Mouse (Mus musculus): ENCODE measurements at regions not wholly inside any gene's neighbourhood (a gene's known extent, or its start where the extent isn't known, plus 50 kb on each side); places are given as distances from the start of the nearest gene placed in this dataset.

DNA sequence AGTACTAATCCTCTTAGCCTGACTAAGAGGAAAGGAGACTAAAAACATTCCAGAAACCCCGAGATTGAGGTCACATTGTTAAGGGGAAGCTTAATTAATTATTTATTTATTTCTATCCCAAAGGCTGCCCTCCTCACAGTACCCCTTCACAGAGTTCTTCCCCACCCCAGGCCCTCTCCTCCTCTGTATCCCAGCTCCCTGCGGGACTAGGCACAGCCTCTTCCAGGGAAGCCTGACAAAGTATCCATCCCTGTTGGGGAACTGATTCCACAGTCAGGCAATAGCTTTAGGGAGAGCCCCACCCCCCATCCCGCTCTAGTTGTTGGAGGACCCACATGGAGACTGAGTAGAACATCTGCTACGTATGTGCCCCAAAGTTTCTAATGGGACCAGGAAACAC, 254.6 kb downstream of the Atp23 start:
- ATAC-seq (ENCODE audit: poor library complexity, severe bottlenecking): no peak

DNA sequence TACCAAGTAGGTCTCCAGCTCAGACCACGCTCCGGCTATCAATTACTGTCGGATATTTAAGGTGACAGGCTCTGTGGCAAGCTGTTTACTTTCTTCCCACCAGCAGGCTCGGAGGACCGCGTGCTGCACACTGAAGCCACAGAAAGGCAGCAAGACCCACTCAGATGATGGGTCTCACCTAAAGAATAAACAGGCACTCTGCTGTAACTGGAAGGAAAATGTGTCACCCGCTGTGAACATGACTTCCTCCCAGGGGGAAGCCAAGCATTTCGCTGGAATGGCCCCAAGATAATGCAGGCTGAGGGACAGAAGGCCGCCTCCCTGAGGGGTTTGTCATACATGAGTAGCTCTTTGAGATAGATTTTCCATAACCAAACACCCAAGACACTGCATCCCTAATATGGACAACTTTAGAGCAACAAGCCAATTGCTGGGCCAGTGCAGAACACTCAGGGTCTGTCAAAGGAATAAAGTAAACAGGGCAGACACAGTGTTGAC, 259.3 kb downstream of the Atp23 start:
- no peak for ATAC-seq (ENCODE audit: poor library complexity, severe bottlenecking)

- no peak for ATAC-seq (ENCODE audit: poor library complexity, severe bottlenecking)
Observed at GRCm38 (mm10) chr10:126634731-126635130, 266.4 kb downstream of the Atp23 start.

- ATAC-seq (ENCODE audit: poor library complexity, severe bottlenecking): no peak
Observed at GRCm38 (mm10) chr10:126628057-126628456, 273.1 kb downstream of the Atp23 start.

GRCm38 (mm10) chr10:126625466-126625865, 275.7 kb downstream of the Atp23 start:
- no peak for ATAC-seq (ENCODE audit: poor library complexity, severe bottlenecking)

DNA sequence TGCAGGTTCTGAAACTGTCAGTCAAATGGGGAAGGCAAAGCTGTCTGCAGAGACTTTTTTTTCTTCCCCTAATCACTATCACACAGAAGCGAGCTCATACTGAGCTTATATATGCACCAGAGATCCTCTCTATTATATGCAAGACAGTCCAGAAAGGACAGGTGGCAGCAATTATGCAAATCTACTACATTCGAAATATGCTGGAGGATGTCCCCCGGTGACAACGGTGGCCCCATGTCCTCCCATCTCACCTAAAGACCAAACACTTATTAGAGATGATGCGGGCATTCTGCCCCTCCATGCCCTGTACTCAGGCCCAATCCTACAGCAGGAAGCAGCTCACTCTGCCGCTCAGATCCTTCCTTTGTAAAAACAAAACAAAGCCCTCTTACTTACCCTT, 280.4 kb downstream of the Atp23 start:
- no peak for ATAC-seq (ENCODE audit: poor library complexity, severe bottlenecking)

DNA sequence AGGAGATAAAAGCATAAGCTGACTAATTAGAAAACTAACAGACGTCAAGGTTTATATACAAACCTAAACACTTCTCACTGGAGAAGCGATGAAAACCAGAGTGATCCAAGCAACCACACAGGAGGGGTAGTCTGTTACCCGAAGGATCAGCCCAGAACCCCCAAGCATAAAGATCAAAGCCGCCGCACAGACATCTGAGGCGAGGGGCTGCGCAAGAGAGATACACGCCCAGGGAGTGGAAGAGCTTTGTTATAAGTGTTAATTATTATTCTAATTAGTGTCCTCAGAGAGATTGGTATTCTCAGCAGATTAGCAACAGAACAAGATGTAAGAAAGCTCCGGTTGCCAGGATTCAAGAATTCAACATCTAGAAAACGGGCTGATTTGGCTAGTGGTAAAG, 281.2 kb downstream of the Atp23 start:
- no peak for ATAC-seq (ENCODE audit: poor library complexity, severe bottlenecking)

DNA sequence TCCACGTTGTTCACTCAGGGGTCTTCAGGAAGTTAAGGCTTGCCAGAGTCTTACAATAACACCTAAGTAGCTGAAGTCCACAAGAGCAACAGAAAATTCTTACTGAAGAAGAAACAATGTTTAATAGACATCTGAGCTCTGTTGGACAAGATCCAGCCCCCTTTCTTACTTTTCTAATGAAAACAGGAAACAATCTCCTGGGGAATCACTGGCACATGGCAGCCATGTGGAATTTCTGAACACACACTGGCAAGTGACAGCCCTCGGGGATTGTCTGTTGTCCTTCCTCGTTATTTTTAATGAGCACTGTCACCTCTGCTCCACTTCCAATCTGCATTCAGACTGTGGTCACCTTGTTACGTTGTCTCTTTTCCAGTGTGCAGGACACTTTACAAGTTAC, 288.9 kb downstream of the Atp23 start:
- ATAC-seq (ENCODE audit: poor library complexity, severe bottlenecking): no peak

GRCm38 (mm10) chr10:126610506-126610905, 290.6 kb downstream of the Atp23 start:
- ATAC-seq (ENCODE audit: poor library complexity, severe bottlenecking): no peak

DNA sequence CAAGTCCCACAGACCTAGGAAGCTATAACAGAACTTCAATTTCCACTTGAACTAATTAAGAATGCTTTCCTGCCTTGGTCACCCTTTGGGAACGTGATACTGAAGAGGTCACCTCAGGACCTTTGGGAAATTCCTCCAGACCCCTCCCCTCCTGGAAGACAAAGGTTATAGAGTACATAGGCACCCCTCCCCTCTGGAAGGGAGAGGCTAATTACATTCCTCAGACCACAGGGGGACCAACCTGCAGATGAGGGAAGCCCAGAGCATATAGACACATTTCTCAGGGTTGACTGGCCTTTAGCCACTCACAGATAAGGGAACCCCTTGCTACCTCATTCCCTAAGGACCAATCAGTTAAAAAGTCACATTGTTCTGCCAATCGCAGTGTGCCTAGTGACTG, 301.5 kb downstream of the Atp23 start:
- ATAC-seq (ENCODE audit: poor library complexity, severe bottlenecking): no peak

DNA sequence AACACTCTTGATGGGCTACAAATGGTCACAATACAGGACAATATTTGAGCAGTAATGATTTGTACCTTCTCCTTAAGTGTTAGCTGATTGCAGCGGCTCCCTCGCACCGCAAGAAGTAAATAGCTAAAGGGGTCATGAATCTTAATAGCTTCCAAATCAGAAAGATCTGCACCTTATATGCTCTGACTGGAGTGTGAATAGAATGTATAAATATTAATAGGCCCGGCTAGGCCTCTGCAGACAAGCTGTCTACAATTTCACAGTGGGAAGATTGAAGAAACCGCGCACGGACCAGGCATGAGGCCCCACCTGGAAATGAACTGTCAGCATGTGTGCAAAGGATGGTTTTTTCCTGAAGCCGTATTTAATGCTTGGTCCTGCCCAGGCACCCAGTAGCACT, 333.0 kb downstream of the Atp23 start:
- no peak for ATAC-seq (ENCODE audit: poor library complexity, severe bottlenecking)

DNA sequence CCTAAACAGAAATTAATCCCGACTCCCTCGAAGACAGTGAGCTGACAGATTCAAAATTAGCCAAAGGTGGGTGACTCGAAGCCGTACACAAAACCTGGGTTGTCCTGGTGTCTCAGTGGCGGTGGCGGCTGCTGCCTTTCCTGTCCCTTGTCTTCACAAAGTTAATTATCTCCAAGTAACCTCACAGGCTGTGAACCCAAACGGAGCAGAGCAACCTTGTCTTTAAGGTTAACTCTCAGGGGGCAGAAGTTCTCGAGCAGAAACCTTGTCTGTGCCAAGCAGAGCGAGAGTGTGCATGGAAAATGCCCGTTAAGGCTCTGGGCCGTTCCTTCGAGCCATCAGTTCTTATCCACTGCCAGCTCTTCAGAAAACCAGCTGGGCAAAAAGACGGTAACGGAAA, 335.8 kb downstream of the Atp23 start:
- no peak for ATAC-seq (ENCODE audit: poor library complexity, severe bottlenecking)

DNA sequence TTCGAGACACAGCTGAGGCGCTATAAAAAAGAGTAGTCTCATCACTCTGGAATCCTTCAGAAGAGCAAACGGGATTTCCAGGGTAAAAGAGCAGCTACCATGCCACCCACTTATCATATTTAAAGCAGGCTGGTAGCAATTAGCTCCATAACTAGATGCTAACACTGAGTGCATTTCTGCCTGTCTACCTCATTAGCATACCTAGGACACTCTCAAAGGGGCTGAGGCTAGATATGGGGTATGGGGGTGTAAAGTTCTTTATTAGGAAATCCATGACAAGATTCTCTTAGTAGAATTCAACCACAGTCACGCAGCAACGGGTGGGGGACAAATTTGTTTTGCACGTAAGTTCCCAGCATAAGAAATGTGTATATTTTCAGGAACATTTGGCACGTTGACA, 346.1 kb downstream of the Atp23 start:
- ATAC-seq (ENCODE audit: poor library complexity, severe bottlenecking): no peak

GRCm38 (mm10) chr10:126531950-126532349, 369.2 kb downstream of the Atp23 start:
- no peak for ATAC-seq (ENCODE audit: poor library complexity, severe bottlenecking)

- peak; percentile 58; the same call in 1 of the 2 replicates for ATAC-seq (ENCODE audit: poor library complexity, severe bottlenecking)
Observed at GRCm38 (mm10) chr10:126531368-126531767, 369.8 kb downstream of the Atp23 start.

DNA sequence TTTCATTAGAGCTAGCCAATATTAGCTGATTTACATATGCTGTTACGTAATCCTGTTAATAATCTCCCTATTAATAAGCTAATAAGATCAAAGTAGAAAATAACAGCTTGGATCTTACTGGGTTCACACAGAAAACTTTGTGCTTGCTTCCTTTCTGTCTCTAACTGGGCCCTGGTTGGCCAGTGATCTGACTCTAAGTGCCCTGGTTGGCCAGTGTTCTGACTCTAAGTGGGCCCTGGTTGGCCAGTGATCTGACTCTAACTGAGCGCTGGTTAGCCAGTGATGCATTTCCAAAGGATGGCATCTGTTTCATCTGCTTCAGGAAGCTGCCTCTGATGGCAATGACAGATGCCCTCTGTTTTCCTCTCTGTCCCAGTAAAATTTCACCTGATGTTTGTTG, 372.4 kb downstream of the Atp23 start:
- no peak for ATAC-seq (ENCODE audit: poor library complexity, severe bottlenecking)

GRCm38 (mm10) chr10:126526186-126526585, 375.0 kb downstream of the Atp23 start:
- no peak for ATAC-seq (ENCODE audit: poor library complexity, severe bottlenecking)

GRCm38 (mm10) chr10:126521836-126522815, 379.0 kb downstream of the Atp23 start:
- ATAC-seq (ENCODE audit: poor library complexity, severe bottlenecking): no peak

DNA sequence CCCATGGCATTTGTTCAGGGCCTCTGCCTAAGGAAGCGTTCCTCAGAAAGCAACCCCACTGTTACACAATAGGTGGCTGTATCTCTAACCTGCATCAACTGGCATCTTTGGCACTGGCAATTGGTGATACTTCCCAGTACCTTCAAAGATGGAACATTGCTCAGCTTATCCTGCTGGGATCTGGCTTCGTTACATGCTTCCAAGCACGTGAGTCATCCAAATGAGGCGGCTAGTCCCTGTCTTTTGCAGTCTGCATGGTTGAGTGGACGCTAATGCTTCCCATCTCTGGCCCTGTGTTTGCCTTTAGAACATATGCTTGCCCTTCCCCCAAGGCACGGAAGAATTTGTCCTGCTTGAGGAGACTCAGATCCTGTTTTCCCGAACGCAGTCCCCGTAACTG, 380.2 kb downstream of the Atp23 start:
- ATAC-seq (ENCODE audit: poor library complexity, severe bottlenecking): no peak

DNA sequence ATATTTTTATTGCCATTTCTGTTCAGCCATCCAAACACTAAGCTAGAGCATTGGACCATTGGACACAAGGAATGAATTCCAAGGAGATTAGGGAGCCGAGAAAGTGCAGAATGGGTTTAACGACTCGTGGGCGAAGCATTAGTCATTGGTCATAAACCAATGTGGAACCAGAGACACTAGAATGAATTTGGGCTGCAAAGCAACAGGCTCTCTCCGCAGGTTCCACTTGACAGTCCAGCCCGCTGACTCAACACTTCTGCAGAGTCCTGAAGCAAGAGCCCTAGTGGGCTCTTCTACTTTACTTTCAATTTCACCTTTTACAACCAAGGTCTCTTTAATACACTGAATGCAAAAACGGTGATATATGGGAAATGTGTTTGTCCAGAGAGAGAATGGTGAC, 388.0 kb downstream of the Atp23 start:
- peak; percentile 60 for ATAC-seq (ENCODE audit: poor library complexity, severe bottlenecking)

GRCm38 (mm10) chr10:126511511-126511910, 389.6 kb downstream of the Atp23 start:
- no peak for ATAC-seq (ENCODE audit: poor library complexity, severe bottlenecking)

DNA sequence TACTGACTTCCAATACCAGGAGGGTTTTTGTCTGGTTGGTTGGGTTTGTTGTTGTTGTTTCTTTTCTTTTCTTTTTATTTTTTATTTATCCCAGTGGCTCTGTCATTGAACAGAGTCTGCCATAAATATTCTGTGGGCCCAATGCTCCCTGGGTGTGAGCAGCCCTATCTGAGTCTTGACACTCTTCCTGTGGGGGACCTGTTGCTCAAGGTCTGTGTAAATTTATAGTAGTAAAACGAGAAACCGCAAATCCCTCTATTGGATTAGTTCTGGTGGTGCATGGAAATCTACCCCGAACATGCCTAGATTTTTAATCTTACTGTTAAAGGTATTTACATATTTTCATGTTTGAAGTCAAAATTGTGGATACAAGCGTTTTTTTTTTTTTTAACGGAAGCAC, 395.2 kb downstream of the Atp23 start:
- no peak for ATAC-seq (ENCODE audit: poor library complexity, severe bottlenecking)

All from megakaryocyte, adult 5-6 weeks (primary cell).